21 mouse cellular contexts compared by ENCODE assay signal in genomic region chr8:94973786-94974185, GRCm38 (mm10). TPM values are rescaled to one million over a fixed set of nuclear protein-coding genes. Genes with fewer than 3 reads are reported as not detected.
DNase-seq lines count a peak whose midpoint lies in the region; ATAC-seq and TF ChIP-seq lines count a peak whose summit lies in the region.
"Had no signal": no experiment of that assay in that cellular context is flagged by ENCODE, and none has a peak within 500 bp of the region (broad histone marks: within the 10 kb centered on the region; RNA-seq: fewer than 3 reads in every experiment).

No protein-coding gene starts in this region.

- no peak for DNase-seq in kidney, adult 18-20 months
- no peak for DNase-seq in lung, postnatal 0 days (ENCODE audit: low spot score)
- DNase-seq in lung, postnatal 10 days = no peak
- DNase-seq: cerebellum, adult 8-10 months; gastrocnemius, postnatal 14 days; heart, adult 18-20 months; heart, postnatal 36 days; layer of hippocampus, adult 9-11 months; right cerebral cortex, postnatal 14 days; spleen, adult 18-20 months had no signal

- no peak for TF ChIP-seq CTCF in lung, postnatal 0 days (IDR thresholded peaks at IDR 0.05)
- no peak for TF ChIP-seq CTCF in intestine, postnatal 0 days (IDR thresholded peaks at IDR 0.05; ENCODE audit: low read depth)

- no peaks in the 10 kb centered on the region for H3K9me3 ChIP-seq in kidney, embryonic 15.5 days (replicated peaks)
- no peaks in the 10 kb centered on the region for H3K9me3 ChIP-seq in lung, postnatal 0 days (ENCODE audit: low read length)
- H3K9me3 ChIP-seq in intestine, postnatal 0 days (ENCODE audit: control insufficient read depth) = no peaks in the 10 kb centered on the region
- no peaks in the 10 kb centered on the region for H3K9me3 ChIP-seq in stomach, embryonic 16.5 days (replicated peaks; ENCODE audit: control insufficient read depth, low read length)
- H3K9me3 ChIP-seq in forebrain, embryonic 12.5 days = no peaks in the 10 kb centered on the region
- H3K9me3 ChIP-seq: heart, embryonic 13.5 days; limb, embryonic 10.5 days; liver, embryonic 12.5 days; midbrain, embryonic 13.5 days; neural tube, embryonic 13.5 days had no signal

- H3K27ac ChIP-seq in kidney, embryonic 15.5 days = peak overlapping the region; percentile 81
- H3K27ac ChIP-seq in lung, postnatal 0 days (ENCODE audit: low read length) = 0 out of 2 replicates have a peak overlapping the region, but pooled peaks have one; percentile 47
- H3K27ac ChIP-seq in intestine, postnatal 0 days (ENCODE audit: low read depth, low read length) = peak overlapping the region; percentile 66; the same call in 1 of the 2 replicates
- peak overlapping the region; percentile 95 for H3K27ac ChIP-seq in stomach, embryonic 16.5 days (ENCODE audit: low read length)
- H3K27ac ChIP-seq in forebrain, embryonic 12.5 days = no peak overlapping the region
- H3K27ac ChIP-seq: heart, embryonic 13.5 days; hindbrain, embryonic 14.5 days; limb, embryonic 10.5 days; liver, embryonic 12.5 days; macrophage; midbrain, embryonic 13.5 days; neural tube, embryonic 13.5 days had no signal

- peaks cover 44% of the 10 kb centered on the region for H3K4me1 ChIP-seq in kidney, embryonic 15.5 days
- no peaks in the 10 kb centered on the region for H3K4me1 ChIP-seq in lung, postnatal 0 days (ENCODE audit: insufficient read depth, low read depth, low read length)
- no peaks in the 10 kb centered on the region for H3K4me1 ChIP-seq in intestine, postnatal 0 days (replicated peaks; ENCODE audit: control insufficient read depth, insufficient read depth, low read length)
- H3K4me1 ChIP-seq in stomach, embryonic 16.5 days (ENCODE audit: control insufficient read depth, insufficient read depth, low read length) = peaks cover 15% of the 10 kb centered on the region
- peaks cover 24% of the 10 kb centered on the region for H3K4me1 ChIP-seq in forebrain, embryonic 12.5 days

- no peak overlapping the region for H3K4me2 ChIP-seq in kidney, embryonic 15.5 days
- H3K4me2 ChIP-seq in lung, postnatal 0 days (replicated peaks; ENCODE audit: low read depth, low read length) = no peak overlapping the region
- H3K4me2 ChIP-seq in intestine, postnatal 0 days (replicated peaks; ENCODE audit: low read depth) = no peak overlapping the region
- H3K4me2 ChIP-seq in stomach, embryonic 16.5 days (ENCODE audit: low read depth, low read length) = no peak overlapping the region
- H3K4me2 ChIP-seq in forebrain, embryonic 12.5 days = no peak overlapping the region
- H3K4me2 ChIP-seq: heart, embryonic 13.5 days; hindbrain, embryonic 14.5 days; liver, embryonic 12.5 days; midbrain, embryonic 13.5 days; neural tube, embryonic 13.5 days had no signal

- no peak for ATAC-seq in kidney, embryonic 15.5 days (replicated peaks; ENCODE audit: low FRiP score)
- ATAC-seq in lung, postnatal 0 days = no peak
- ATAC-seq in intestine, postnatal 0 days = no peak
- no peak for ATAC-seq in stomach, embryonic 16.5 days (ENCODE audit: insufficient read depth, low FRiP score)
- no peak for ATAC-seq in forebrain, embryonic 12.5 days (ENCODE audit: low FRiP score)
- ATAC-seq: midbrain, embryonic 13.5 days had no signal

- no peaks in the 10 kb centered on the region for H3K36me3 ChIP-seq in kidney, embryonic 15.5 days
- H3K36me3 ChIP-seq in lung, postnatal 0 days (ENCODE audit: insufficient read depth, low read length) = no peaks in the 10 kb centered on the region
- no peaks in the 10 kb centered on the region for H3K36me3 ChIP-seq in intestine, postnatal 0 days (ENCODE audit: control insufficient read depth, insufficient read depth)
- H3K36me3 ChIP-seq in stomach, embryonic 16.5 days (ENCODE audit: control insufficient read depth, insufficient read depth, low read length) = no peaks in the 10 kb centered on the region
- H3K36me3 ChIP-seq in forebrain, embryonic 12.5 days (replicated peaks) = no peaks in the 10 kb centered on the region
- H3K36me3 ChIP-seq: heart, embryonic 13.5 days; limb, embryonic 10.5 days; liver, embryonic 12.5 days; midbrain, embryonic 13.5 days; neural tube, embryonic 13.5 days had no signal

- no peak overlapping the region for H3K4me3 ChIP-seq in kidney, embryonic 15.5 days (replicated peaks)
- no peak overlapping the region for H3K4me3 ChIP-seq in lung, postnatal 0 days (ENCODE audit: low read depth, low read length)
- no peak overlapping the region for H3K4me3 ChIP-seq in intestine, postnatal 0 days (ENCODE audit: low read depth, low read length)
- H3K4me3 ChIP-seq in stomach, embryonic 16.5 days (replicated peaks; ENCODE audit: low read length) = no peak overlapping the region
- H3K4me3 ChIP-seq in forebrain, embryonic 12.5 days (replicated peaks) = no peak overlapping the region
- H3K4me3 ChIP-seq: heart, embryonic 13.5 days; limb, embryonic 10.5 days; liver, embryonic 12.5 days; midbrain, embryonic 13.5 days; neural tube, embryonic 13.5 days had no signal

- H3K27me3 ChIP-seq in kidney, embryonic 15.5 days = 0 out of 2 replicates have a peak, but pooled peaks cover 3% of the 10 kb centered on the region
- H3K27me3 ChIP-seq in lung, postnatal 0 days (replicated peaks; ENCODE audit: insufficient read depth, low read length) = no peaks in the 10 kb centered on the region
- H3K27me3 ChIP-seq in intestine, postnatal 0 days (replicated peaks; ENCODE audit: control insufficient read depth, insufficient read depth, low read length) = no peaks in the 10 kb centered on the region
- no peaks in the 10 kb centered on the region for H3K27me3 ChIP-seq in stomach, embryonic 16.5 days (ENCODE audit: control insufficient read depth, insufficient read depth, low read length)
- H3K27me3 ChIP-seq in forebrain, embryonic 12.5 days = peaks cover 15% of the 10 kb centered on the region; the same call in 1 of the 2 replicates
- H3K27me3 ChIP-seq: neural tube, embryonic 13.5 days had no signal

- no peak overlapping the region for H3K9ac ChIP-seq in kidney, embryonic 15.5 days
- H3K9ac ChIP-seq in lung, postnatal 0 days (replicated peaks; ENCODE audit: low read depth) = no peak overlapping the region
- no peak overlapping the region for H3K9ac ChIP-seq in intestine, postnatal 0 days (ENCODE audit: low read depth, low read length)
- H3K9ac ChIP-seq in stomach, embryonic 16.5 days (ENCODE audit: low read length) = peak overlapping the region; percentile 43; the same call in 1 of the 2 replicates
- no peak overlapping the region for H3K9ac ChIP-seq in forebrain, embryonic 12.5 days
- H3K9ac ChIP-seq: heart, embryonic 13.5 days; hindbrain, embryonic 14.5 days; liver, embryonic 12.5 days; midbrain, embryonic 13.5 days; neural tube, embryonic 13.5 days had no signal

- 83% methylated on average over 9 of the region's 9 CpGs for WGBS in kidney, embryonic 15.5 days
- 71% methylated on average over 9 of the region's 9 CpGs for WGBS in lung, postnatal 0 days
- 74% methylated on average over 9 of the region's 9 CpGs for WGBS in intestine, postnatal 0 days
- 74% methylated on average over 9 of the region's 9 CpGs for WGBS in stomach, embryonic 16.5 days
- WGBS in forebrain, embryonic 12.5 days = 88% methylated on average over 9 of the region's 9 CpGs

- TF ChIP-seq EP300 in lung, postnatal 0 days (IDR thresholded peaks at IDR 0.05) = no peak

RNA-seq across cellular contexts. Expression of gene Adgrg1, which starts 0.8 kb away (rescaled TPM):
- polyA plus RNA-seq in kidney, embryonic 15.5 days (2015; fragmentation: Nextera tagmentation; extraction: Ambion mirVana) = 41.7 and 44.8 TPM in 2 replicates
- polyA plus RNA-seq in lung, postnatal 0 days (2015; fragmentation: Nextera tagmentation; extraction: Ambion mirVana) = 33.9 and 39.0 TPM in 2 replicates
- 22.3 and 22.7 TPM in 2 replicates for polyA plus RNA-seq in intestine, postnatal 0 days (2015; fragmentation: Nextera tagmentation; extraction: Ambion mirVana)
- polyA plus RNA-seq in stomach, embryonic 16.5 days (2015; fragmentation: Nextera tagmentation; extraction: Ambion mirVana) = 51.1 and 65.2 TPM in 2 replicates
- 180 and 222 TPM in 2 replicates for polyA plus RNA-seq in forebrain, embryonic 12.5 days (2016; fragmentation: Nextera tagmentation; extraction: Ambion mirVana)

RNA-seq across cellular contexts. Expression of gene Adgrg3, which starts 43.7 kb away (rescaled TPM):
- 4.8 TPM in 2 replicates for polyA plus RNA-seq in kidney, embryonic 15.5 days (2015; fragmentation: Nextera tagmentation; extraction: Ambion mirVana)
- polyA plus RNA-seq in lung, postnatal 0 days (2015; fragmentation: Nextera tagmentation; extraction: Ambion mirVana) = 4.8 and 5.3 TPM in 2 replicates
- 4.2 and 4.7 TPM in 2 replicates for polyA plus RNA-seq in intestine, postnatal 0 days (2015; fragmentation: Nextera tagmentation; extraction: Ambion mirVana)
- 3.2 and 3.7 TPM in 2 replicates for polyA plus RNA-seq in stomach, embryonic 16.5 days (2015; fragmentation: Nextera tagmentation; extraction: Ambion mirVana)
- 1.7 and 2.4 TPM in 2 replicates for polyA plus RNA-seq in forebrain, embryonic 12.5 days (2016; fragmentation: Nextera tagmentation; extraction: Ambion mirVana)

RNA-seq across cellular contexts. Expression of gene Adgrg5, which starts 50.3 kb away (rescaled TPM):
- 0.05 and 0.13 TPM in 2 replicates for polyA plus RNA-seq in kidney, embryonic 15.5 days (2015; fragmentation: Nextera tagmentation; extraction: Ambion mirVana)
- 0.19 and 0.31 TPM in 2 replicates for polyA plus RNA-seq in lung, postnatal 0 days (2015; fragmentation: Nextera tagmentation; extraction: Ambion mirVana)
- polyA plus RNA-seq in intestine, postnatal 0 days (2015; fragmentation: Nextera tagmentation; extraction: Ambion mirVana) = 1.3 and 1.5 TPM in 2 replicates
- 0.44 and 0.45 TPM in 2 replicates for polyA plus RNA-seq in stomach, embryonic 16.5 days (2015; fragmentation: Nextera tagmentation; extraction: Ambion mirVana)
- not detected in 2 replicates for polyA plus RNA-seq in forebrain, embryonic 12.5 days (2016; fragmentation: Nextera tagmentation; extraction: Ambion mirVana)

RNA-seq across cellular contexts. Expression of gene Ccdc102a, which starts 55.9 kb away (rescaled TPM):
- 21.6 and 24.1 TPM in 2 replicates for polyA plus RNA-seq in kidney, embryonic 15.5 days (2015; fragmentation: Nextera tagmentation; extraction: Ambion mirVana)
- polyA plus RNA-seq in lung, postnatal 0 days (2015; fragmentation: Nextera tagmentation; extraction: Ambion mirVana) = 14.6 and 17.2 TPM in 2 replicates
- polyA plus RNA-seq in intestine, postnatal 0 days (2015; fragmentation: Nextera tagmentation; extraction: Ambion mirVana) = 7.2 and 7.7 TPM in 2 replicates
- polyA plus RNA-seq in stomach, embryonic 16.5 days (2015; fragmentation: Nextera tagmentation; extraction: Ambion mirVana) = 10.9 and 14.8 TPM in 2 replicates
- polyA plus RNA-seq in forebrain, embryonic 12.5 days (2016; fragmentation: Nextera tagmentation; extraction: Ambion mirVana) = 11.8 and 15.9 TPM in 2 replicates
